Mouse (Mus musculus): ENCODE data around the gene Podxl2. TPM values are rescaled to one million over a fixed set of nuclear protein-coding genes. Genes with fewer than 3 reads are reported as not detected.
A peak's percentile ranks its signal among the peaks of the same experiment; 100 is the strongest.

The Podxl2 gene
- polyA plus RNA-seq, 1 experiment from 2014 or later: 56.8 TPM

GRCm38 (mm10) chr6:88820853-88821252 is 54.0 kb downstream of the Podxl2 start:
- no peaks in the 10 kb centered on the region for H3K36me3 ChIP-seq (replicated peaks; ENCODE audit: control insufficient read depth, insufficient read depth, low read depth, low read length)
- DNase-seq (ENCODE audit: low spot score): no peak
- no peak overlapping the region for H3K4me2 ChIP-seq (ENCODE audit: low read depth, low read length)
- 37% methylated on average over 3 of the region's 3 CpGs for WGBS
- ATAC-seq (replicated peaks; ENCODE audit: insufficient number of reproducible peaks, low FRiP score, low TSS enrichment, low read depth): no peak
- no peaks in the 10 kb centered on the region for H3K27me3 ChIP-seq (ENCODE audit: control insufficient read depth, insufficient read depth, low read length)
- H3K9me3 ChIP-seq (replicated peaks; ENCODE audit: control insufficient read depth, low read length): no peaks in the 10 kb centered on the region
- no peaks in the 10 kb centered on the region for H3K4me1 ChIP-seq (ENCODE audit: control insufficient read depth, insufficient read depth, low read length)
- no peak overlapping the region for H3K9ac ChIP-seq (replicated peaks; ENCODE audit: low read length)
- no peak overlapping the region for H3K27ac ChIP-seq (replicated peaks; ENCODE audit: low read depth, low read length)
- no peak overlapping the region for H3K4me3 ChIP-seq (ENCODE audit: low read depth, low read length)

- Histone ChIP-seq H3K9me3 (replicated peaks; ENCODE audit: control insufficient read depth, low read length) (no peaks in the 10 kb centered on the region), H3K27ac (replicated peaks; ENCODE audit: low read depth, low read length) (no peak overlapping the region), H3K9ac (replicated peaks; ENCODE audit: low read length) (no peak overlapping the region), H3K4me1 (ENCODE audit: control insufficient read depth, insufficient read depth, low read length) (no peaks in the 10 kb centered on the region), H3K27me3 (ENCODE audit: control insufficient read depth, insufficient read depth, low read length) (no peaks in the 10 kb centered on the region), H3K4me2 (ENCODE audit: low read depth, low read length) (no peak overlapping the region), H3K4me3 (ENCODE audit: low read depth, low read length) (no peak overlapping the region), H3K36me3 (replicated peaks; ENCODE audit: control insufficient read depth, insufficient read depth, low read depth, low read length) (no peaks in the 10 kb centered on the region)
- DNase-seq (ENCODE audit: low spot score): no peak
- ATAC-seq (replicated peaks; ENCODE audit: insufficient number of reproducible peaks, low FRiP score, low TSS enrichment, low read depth): no peak
- 79% methylated on average over 3 of the region's 3 CpGs for WGBS
These were observed 57.9 kb downstream of the Podxl2 start for GRCm38 (mm10) chr6:88816913-88817312.

GRCm38 (mm10) chr6:88815489-88815888 is 59.4 kb downstream of the Podxl2 start:
- Histone ChIP-seq H3K27ac (replicated peaks; ENCODE audit: low read depth, low read length) (no peak overlapping the region), H3K4me1 (ENCODE audit: control insufficient read depth, insufficient read depth, low read length) (no peaks in the 10 kb centered on the region), H3K36me3 (replicated peaks; ENCODE audit: control insufficient read depth, insufficient read depth, low read depth, low read length) (no peaks in the 10 kb centered on the region), H3K9ac (replicated peaks; ENCODE audit: low read length) (no peak overlapping the region), H3K4me3 (ENCODE audit: low read depth, low read length) (no peak overlapping the region), H3K9me3 (replicated peaks; ENCODE audit: control insufficient read depth, low read length) (no peaks in the 10 kb centered on the region), H3K4me2 (ENCODE audit: low read depth, low read length) (no peak overlapping the region), H3K27me3 (ENCODE audit: control insufficient read depth, insufficient read depth, low read length) (no peaks in the 10 kb centered on the region)
- no peak for ATAC-seq (replicated peaks; ENCODE audit: insufficient number of reproducible peaks, low FRiP score, low TSS enrichment, low read depth)
- 83% methylated on average over 3 of the region's 3 CpGs for WGBS
- DNase-seq (ENCODE audit: low spot score): no peak

- ATAC-seq (replicated peaks; ENCODE audit: insufficient number of reproducible peaks, low FRiP score, low TSS enrichment, low read depth): no peak
- H3K9me3 ChIP-seq (replicated peaks; ENCODE audit: control insufficient read depth, low read length): no peaks in the 10 kb centered on the region
- no peak overlapping the region for H3K27ac ChIP-seq (replicated peaks; ENCODE audit: low read depth, low read length)
These were observed 59.8 kb downstream of the Podxl2 start for GRCm38 (mm10) chr6:88815036-88815435.

GRCm38 (mm10) chr6:88813832-88814231 is 61.0 kb downstream of the Podxl2 start:
- no peak for DNase-seq (ENCODE audit: low spot score)

More at GRCm38 (mm10) chr6:88815036-88815435, 59.8 kb downstream of the Podxl2 start:
- no peaks in the 10 kb centered on the region for H3K4me1 ChIP-seq (ENCODE audit: control insufficient read depth, insufficient read depth, low read length)
- no peak for DNase-seq (ENCODE audit: low spot score)
- no peaks in the 10 kb centered on the region for H3K36me3 ChIP-seq (replicated peaks; ENCODE audit: control insufficient read depth, insufficient read depth, low read depth, low read length)
- H3K27me3 ChIP-seq (ENCODE audit: control insufficient read depth, insufficient read depth, low read length): no peaks in the 10 kb centered on the region
- no peak overlapping the region for H3K4me2 ChIP-seq (ENCODE audit: low read depth, low read length)
- H3K4me3 ChIP-seq (ENCODE audit: low read depth, low read length): no peak overlapping the region
- WGBS: 73% methylated on average over 3 of the region's 3 CpGs
- no peak overlapping the region for H3K9ac ChIP-seq (replicated peaks; ENCODE audit: low read length)

GRCm38 (mm10) chr6:88812886-88813285 is 62.0 kb downstream of the Podxl2 start:
- peak; percentile 73 for DNase-seq (ENCODE audit: low spot score)
- no peak overlapping the region for H3K4me2 ChIP-seq (ENCODE audit: low read depth, low read length)
- ATAC-seq (replicated peaks; ENCODE audit: insufficient number of reproducible peaks, low FRiP score, low TSS enrichment, low read depth): no peak
- H3K9me3 ChIP-seq (replicated peaks; ENCODE audit: control insufficient read depth, low read length): no peaks in the 10 kb centered on the region
- H3K36me3 ChIP-seq (replicated peaks; ENCODE audit: control insufficient read depth, insufficient read depth, low read depth, low read length): no peaks in the 10 kb centered on the region
- WGBS: 68% methylated on average over 3 of the region's 3 CpGs
- no peak overlapping the region for H3K9ac ChIP-seq (replicated peaks; ENCODE audit: low read length)
- H3K4me3 ChIP-seq (ENCODE audit: low read depth, low read length): no peak overlapping the region
- no peaks in the 10 kb centered on the region for H3K4me1 ChIP-seq (ENCODE audit: control insufficient read depth, insufficient read depth, low read length)
- no peaks in the 10 kb centered on the region for H3K27me3 ChIP-seq (ENCODE audit: control insufficient read depth, insufficient read depth, low read length)
- H3K27ac ChIP-seq (replicated peaks; ENCODE audit: low read depth, low read length): no peak overlapping the region

More at GRCm38 (mm10) chr6:88813832-88814231, 61.0 kb downstream of the Podxl2 start:
- no peaks in the 10 kb centered on the region for H3K36me3 ChIP-seq (replicated peaks; ENCODE audit: control insufficient read depth, insufficient read depth, low read depth, low read length)
- H3K4me2 ChIP-seq (ENCODE audit: low read depth, low read length): no peak overlapping the region
- ATAC-seq (replicated peaks; ENCODE audit: insufficient number of reproducible peaks, low FRiP score, low TSS enrichment, low read depth): no peak
- H3K9ac ChIP-seq (replicated peaks; ENCODE audit: low read length): no peak overlapping the region
- no peak overlapping the region for H3K4me3 ChIP-seq (ENCODE audit: low read depth, low read length)
- no peak overlapping the region for H3K27ac ChIP-seq (replicated peaks; ENCODE audit: low read depth, low read length)
- H3K9me3 ChIP-seq (replicated peaks; ENCODE audit: control insufficient read depth, low read length): no peaks in the 10 kb centered on the region
- no peaks in the 10 kb centered on the region for H3K27me3 ChIP-seq (ENCODE audit: control insufficient read depth, insufficient read depth, low read length)
- no peaks in the 10 kb centered on the region for H3K4me1 ChIP-seq (ENCODE audit: control insufficient read depth, insufficient read depth, low read length)
- WGBS: 80% methylated on average over 10 of the region's 10 CpGs

GRCm38 (mm10) chr6:88811880-88812400 is 62.9 kb downstream of the Podxl2 start:
- DNase-seq (ENCODE audit: low spot score): no peak
- ATAC-seq (replicated peaks; ENCODE audit: insufficient number of reproducible peaks, low FRiP score, low TSS enrichment, low read depth): no peak
- no peak overlapping the region for H3K27ac ChIP-seq (replicated peaks; ENCODE audit: low read depth, low read length)
- H3K4me1 ChIP-seq (ENCODE audit: control insufficient read depth, insufficient read depth, low read length): no peaks in the 10 kb centered on the region
- H3K9ac ChIP-seq (replicated peaks; ENCODE audit: low read length): no peak overlapping the region
- no peak overlapping the region for H3K4me3 ChIP-seq (ENCODE audit: low read depth, low read length)
- WGBS: 47% methylated on average over 7 of the region's 7 CpGs
- H3K27me3 ChIP-seq (ENCODE audit: control insufficient read depth, insufficient read depth, low read length): no peaks in the 10 kb centered on the region
- H3K36me3 ChIP-seq (replicated peaks; ENCODE audit: control insufficient read depth, insufficient read depth, low read depth, low read length): no peaks in the 10 kb centered on the region
- H3K4me2 ChIP-seq (ENCODE audit: low read depth, low read length): no peak overlapping the region
- H3K9me3 ChIP-seq (replicated peaks; ENCODE audit: control insufficient read depth, low read length): no peaks in the 10 kb centered on the region

GRCm38 (mm10) chr6:88811396-88811795 is 63.4 kb downstream of the Podxl2 start:
- Histone ChIP-seq H3K36me3 (replicated peaks; ENCODE audit: control insufficient read depth, insufficient read depth, low read depth, low read length) (no peaks in the 10 kb centered on the region), H3K4me1 (ENCODE audit: control insufficient read depth, insufficient read depth, low read length) (no peaks in the 10 kb centered on the region), H3K27me3 (ENCODE audit: control insufficient read depth, insufficient read depth, low read length) (no peaks in the 10 kb centered on the region), H3K27ac (replicated peaks; ENCODE audit: low read depth, low read length) (no peak overlapping the region), H3K9ac (replicated peaks; ENCODE audit: low read length) (no peak overlapping the region), H3K4me2 (ENCODE audit: low read depth, low read length) (no peak overlapping the region), H3K9me3 (replicated peaks; ENCODE audit: control insufficient read depth, low read length) (no peaks in the 10 kb centered on the region), H3K4me3 (ENCODE audit: low read depth, low read length) (no peak overlapping the region)
- ATAC-seq (replicated peaks; ENCODE audit: insufficient number of reproducible peaks, low FRiP score, low TSS enrichment, low read depth) (no peak), DNase-seq (ENCODE audit: low spot score) (no peak)
- 55% methylated on average over 3 of the region's 7 CpGs for WGBS
